Mouse (Mus musculus): Measurements from ENCODE around the gene Eomes. TPM values are rescaled to one million over a fixed set of nuclear protein-coding genes. Genes with fewer than 3 reads are reported as not detected.
A peak's percentile ranks its signal among the peaks of the same experiment; 100 is the strongest.

Gene Eomes
- polyA plus RNA-seq, 1 experiment from 2014 or later = 2.3 TPM

DNA sequence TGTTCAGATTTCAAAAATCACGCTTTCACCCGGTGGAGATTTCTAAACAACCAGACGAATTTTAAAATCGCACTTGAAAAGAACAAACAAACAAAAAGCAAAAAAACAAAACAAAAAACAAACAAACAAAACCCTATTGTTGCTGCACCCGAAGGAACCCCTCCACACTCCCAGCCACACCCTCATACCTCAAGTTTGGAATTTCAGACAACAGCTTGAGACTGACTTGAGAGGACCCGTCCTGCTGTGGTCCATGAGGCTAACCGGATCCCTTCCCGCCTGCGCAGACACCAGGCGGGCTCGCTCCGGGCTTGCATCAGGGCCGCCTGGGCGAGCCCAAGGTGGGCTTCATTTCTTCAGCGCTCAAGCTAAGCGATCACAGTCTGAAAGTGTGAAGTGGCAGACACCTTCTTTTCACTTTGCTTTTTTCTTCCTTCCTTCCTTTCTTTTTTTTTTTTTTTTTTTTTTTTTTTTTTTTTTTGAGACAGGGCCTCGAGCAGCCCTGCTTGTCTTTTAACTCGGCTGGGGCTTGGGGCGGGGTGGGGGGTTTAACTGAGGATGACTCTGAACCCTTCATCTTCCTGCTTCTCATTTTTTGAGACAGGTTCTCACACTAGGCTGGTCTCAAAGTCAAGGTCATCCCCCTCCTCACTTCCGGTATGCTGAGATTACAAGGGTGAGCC is 11.0 kb downstream of the Eomes start:
- H3K27ac ChIP-seq (replicated peaks) = no peak overlapping the region
- WGBS = under 1% methylated on average over 20 of the region's 20 CpGs
- peak overlapping the region; percentile 16 for H3K4me3 ChIP-seq
- no peak overlapping the region for H3K9ac ChIP-seq
- H3K27me3 ChIP-seq = peaks cover 53% of the 10 kb centered on the region
- H3K36me3 ChIP-seq = no peaks in the 10 kb centered on the region
- no peaks in the 10 kb centered on the region for H3K9me3 ChIP-seq
- no peak; the same call in 1 of the 2 replicates for ATAC-seq (ENCODE audit: low FRiP score, low read depth)
- peak overlapping the region; percentile 53 for H3K4me2 ChIP-seq
- H3K4me1 ChIP-seq (replicated peaks) = peaks cover 28% of the 10 kb centered on the region

DNA sequence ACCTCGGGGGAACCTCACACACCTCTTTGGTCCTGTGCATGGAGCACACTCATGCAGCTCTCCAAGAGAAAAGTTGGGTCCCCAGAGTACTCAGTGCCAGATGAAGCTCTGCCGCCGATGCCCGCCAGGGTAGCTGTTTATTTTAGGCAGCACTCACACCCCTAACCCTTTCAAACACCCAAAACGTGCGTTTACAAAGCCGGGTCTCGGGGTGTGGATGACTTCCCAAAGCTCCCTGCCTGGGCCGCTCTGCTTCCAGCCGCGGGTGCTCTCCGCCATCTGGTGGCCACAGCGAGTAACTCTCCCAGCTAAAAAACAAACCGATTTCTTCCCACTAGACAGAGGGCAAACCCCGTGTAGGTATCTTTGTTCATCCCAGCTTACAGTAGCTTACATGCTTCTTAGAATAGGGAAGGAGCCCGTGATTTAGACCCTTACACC is 11.6 kb downstream of the Eomes start:
- Histone ChIP-seq H3K4me3 (peak overlapping the region; percentile 16; the same call in 1 of the 2 replicates), H3K27me3 (peaks cover 48% of the 10 kb centered on the region), H3K36me3 (no peaks in the 10 kb centered on the region), H3K27ac (replicated peaks) (no peak overlapping the region), H3K4me1 (replicated peaks) (peaks cover 28% of the 10 kb centered on the region), H3K9ac (no peak overlapping the region), H3K9me3 (no peaks in the 10 kb centered on the region), H3K4me2 (peak overlapping the region; percentile 53)
- under 1% methylated on average over 16 of the region's 16 CpGs for WGBS
- peak; percentile 67 for ATAC-seq (ENCODE audit: low FRiP score, low read depth)

DNA sequence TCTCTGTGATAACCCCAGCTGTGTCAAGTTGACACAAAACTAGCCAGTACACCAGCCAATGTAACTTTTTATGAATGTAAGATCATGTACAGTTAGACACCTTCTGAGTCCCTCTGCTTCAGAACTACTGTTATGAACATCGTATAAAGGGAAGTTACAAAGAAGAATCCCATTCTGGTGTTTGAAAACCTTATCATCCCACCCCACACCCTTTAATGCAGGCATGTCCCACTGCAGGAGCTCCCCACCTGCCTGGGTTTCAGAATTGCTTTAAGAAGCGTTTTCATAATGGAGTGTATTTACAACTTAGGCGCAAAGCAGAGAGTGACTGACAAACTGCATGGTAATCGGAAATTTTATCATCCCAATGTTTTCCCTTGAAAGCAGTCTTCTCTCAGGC is 13.2 kb downstream of the Eomes start:
- peaks cover 32% of the 10 kb centered on the region for H3K27me3 ChIP-seq
- WGBS = 85% methylated on average over 4 of the region's 4 CpGs

DNA sequence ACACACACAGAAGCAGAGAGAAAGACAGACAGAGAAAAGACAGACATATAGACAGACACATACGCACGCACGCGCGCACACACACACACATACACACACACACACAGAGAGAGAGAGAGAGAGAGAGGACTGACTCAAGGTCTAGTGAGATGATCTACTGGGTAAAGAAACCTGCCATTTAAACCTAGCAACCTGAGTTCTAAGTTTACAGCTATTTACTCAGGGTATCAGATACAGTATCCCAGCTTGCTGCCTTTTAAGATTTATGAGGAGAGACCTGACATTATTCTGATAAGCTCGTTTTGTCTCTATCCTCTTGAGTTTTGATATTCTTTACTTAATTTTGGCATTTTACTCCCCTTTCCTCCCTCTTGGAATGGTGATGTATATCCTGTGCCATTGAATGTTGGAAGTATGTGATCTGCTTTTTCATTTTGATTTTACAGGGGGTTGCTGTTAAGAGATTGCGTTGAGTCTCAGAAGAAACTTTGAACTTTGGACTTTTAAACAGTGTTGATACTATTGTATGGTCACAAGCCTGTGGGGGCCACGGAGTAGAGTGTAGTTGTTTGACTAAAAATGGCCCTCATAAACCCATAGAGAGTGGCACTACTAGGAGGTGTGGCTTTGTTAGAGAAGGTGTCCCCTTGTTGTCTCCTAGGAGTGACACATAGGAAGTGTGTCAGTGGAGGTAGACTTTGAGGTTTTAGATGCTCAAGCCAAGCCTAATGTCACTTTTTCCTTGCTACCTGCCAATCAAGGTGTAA is 15.1 kb downstream of the Eomes start:
- no peaks in the 10 kb centered on the region for H3K36me3 ChIP-seq
- no peak overlapping the region for H3K9ac ChIP-seq
- 90% methylated on average over 8 of the region's 8 CpGs for WGBS
- peaks cover 12% of the 10 kb centered on the region for H3K4me1 ChIP-seq (replicated peaks)
- no peak overlapping the region for H3K4me2 ChIP-seq
- H3K4me3 ChIP-seq = no peak overlapping the region
- H3K27me3 ChIP-seq = peaks cover 23% of the 10 kb centered on the region
- no peak for ATAC-seq (ENCODE audit: low FRiP score, low read depth)
- H3K27ac ChIP-seq (replicated peaks) = no peak overlapping the region
- H3K9me3 ChIP-seq = no peaks in the 10 kb centered on the region

More for the DNA sequence above, 13.2 kb downstream of the Eomes start:
- H3K4me3 ChIP-seq = no peak overlapping the region
- peaks cover 28% of the 10 kb centered on the region for H3K4me1 ChIP-seq (replicated peaks)
- no peak overlapping the region for H3K9ac ChIP-seq
- no peaks in the 10 kb centered on the region for H3K36me3 ChIP-seq
- H3K27ac ChIP-seq (replicated peaks) = no peak overlapping the region
- H3K9me3 ChIP-seq = no peaks in the 10 kb centered on the region
- ATAC-seq (ENCODE audit: low FRiP score, low read depth) = no peak
- no peak overlapping the region for H3K4me2 ChIP-seq

DNA sequence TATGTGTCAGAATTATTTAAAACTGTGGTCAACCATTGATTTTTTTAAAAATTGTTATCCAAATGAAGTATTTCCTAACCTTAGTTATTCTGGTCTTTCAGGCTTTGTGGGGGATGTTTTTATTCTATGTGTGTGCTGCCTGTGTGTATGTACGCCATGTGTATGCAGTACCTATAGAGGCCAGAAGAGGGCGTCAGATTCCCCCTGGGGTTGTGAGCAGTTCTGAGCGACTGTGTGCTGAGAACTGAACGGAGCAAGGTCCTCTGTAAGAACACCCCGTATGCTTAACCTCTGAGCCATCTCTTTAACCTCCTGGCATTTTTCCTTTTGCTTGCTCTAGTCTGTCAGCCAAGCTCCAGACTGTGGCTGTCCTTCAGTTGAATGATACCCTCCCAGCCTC is 16.1 kb downstream of the Eomes start:
- Histone ChIP-seq H3K4me3 (no peak overlapping the region), H3K4me2 (no peak overlapping the region), H3K9ac (no peak overlapping the region), H3K9me3 (no peaks in the 10 kb centered on the region), H3K4me1 (replicated peaks) (peaks cover 3% of the 10 kb centered on the region), H3K27me3 (peaks cover 16% of the 10 kb centered on the region), H3K27ac (replicated peaks) (no peak overlapping the region), H3K36me3 (no peaks in the 10 kb centered on the region)
- no peak for ATAC-seq (ENCODE audit: low FRiP score, low read depth)
- WGBS = 91% methylated on average over 5 of the region's 5 CpGs

DNA sequence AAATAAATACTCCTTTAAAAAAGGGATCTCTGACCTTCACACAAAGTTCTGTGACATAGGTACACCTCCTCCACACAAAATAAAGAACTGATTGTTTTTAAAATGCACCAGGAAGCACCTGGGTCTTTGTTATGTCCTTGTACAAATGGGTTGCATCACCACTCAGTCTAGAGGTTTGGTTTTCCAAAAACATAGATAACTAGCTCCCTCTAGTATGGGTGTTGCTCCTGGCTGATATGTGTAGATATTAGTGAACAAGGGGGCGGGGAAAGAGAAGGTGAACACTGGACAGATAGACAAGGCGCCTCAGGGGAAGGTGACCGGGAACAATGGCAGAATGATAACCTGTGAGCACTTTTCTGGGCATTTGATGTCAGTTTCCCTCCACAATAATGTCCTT is 17.9 kb downstream of the Eomes start:
- Histone ChIP-seq H3K9ac (no peak overlapping the region), H3K36me3 (no peaks in the 10 kb centered on the region), H3K4me1 (replicated peaks) (no peaks in the 10 kb centered on the region), H3K4me2 (no peak overlapping the region), H3K27me3 (peaks cover 13% of the 10 kb centered on the region; the same call in 1 of the 2 replicates), H3K4me3 (no peak overlapping the region), H3K9me3 (no peaks in the 10 kb centered on the region), H3K27ac (replicated peaks) (no peak overlapping the region)
- 88% methylated on average over 3 of the region's 3 CpGs for WGBS
- ATAC-seq (ENCODE audit: low FRiP score, low read depth) = no peak

DNA sequence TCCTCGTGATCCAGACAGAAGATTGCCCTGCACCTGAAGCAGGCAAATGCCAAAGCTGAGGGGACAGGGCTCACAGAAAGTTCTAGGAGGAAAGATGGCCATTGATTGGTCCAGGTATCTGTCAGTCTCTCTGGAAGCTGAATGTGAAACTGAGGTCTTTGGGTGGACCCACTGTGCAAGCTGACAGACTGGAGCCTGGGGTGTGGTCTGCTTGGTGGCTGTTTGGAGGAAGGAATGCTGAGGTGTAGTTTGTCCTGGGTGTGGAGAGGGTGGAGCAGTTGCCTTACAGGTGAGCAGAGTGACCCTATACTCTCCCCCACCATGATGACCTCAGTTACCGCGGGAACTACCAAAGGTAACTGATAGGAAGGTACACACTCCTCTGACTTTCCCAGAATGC is 18.9 kb downstream of the Eomes start:
- Histone ChIP-seq H3K27ac (replicated peaks) (no peak overlapping the region), H3K4me3 (no peak overlapping the region), H3K4me1 (replicated peaks) (no peaks in the 10 kb centered on the region), H3K36me3 (no peaks in the 10 kb centered on the region), H3K9me3 (no peaks in the 10 kb centered on the region), H3K9ac (no peak overlapping the region), H3K4me2 (no peak overlapping the region), H3K27me3 (peaks cover 4% of the 10 kb centered on the region; the same call in 1 of the 2 replicates)
- ATAC-seq (ENCODE audit: low FRiP score, low read depth) = no peak
- WGBS = 89% methylated on average over 3 of the region's 3 CpGs

DNA sequence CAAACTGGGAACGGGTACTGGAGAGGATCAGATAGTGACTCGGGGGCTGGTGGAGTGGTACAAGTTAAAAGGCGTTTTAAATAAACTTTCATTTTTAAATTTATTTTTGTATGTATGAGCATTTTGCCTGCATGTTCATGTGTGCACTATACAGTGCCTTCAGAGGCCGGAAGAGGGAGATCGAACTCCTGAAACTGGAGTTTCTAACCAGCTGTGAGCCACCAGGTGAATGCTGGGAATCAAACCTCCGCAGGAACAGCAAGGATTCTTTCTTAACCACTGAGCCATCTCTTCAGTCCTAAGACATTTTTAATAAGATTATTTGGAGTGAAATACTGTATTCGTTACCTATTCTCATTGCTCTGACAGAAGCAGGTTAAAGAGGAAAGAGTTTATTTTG is 20.0 kb downstream of the Eomes start:
- Histone ChIP-seq H3K9ac (no peak overlapping the region), H3K4me3 (no peak overlapping the region), H3K4me2 (no peak overlapping the region), H3K27me3 (no peaks in the 10 kb centered on the region), H3K36me3 (no peaks in the 10 kb centered on the region), H3K4me1 (replicated peaks) (no peaks in the 10 kb centered on the region), H3K27ac (replicated peaks) (no peak overlapping the region), H3K9me3 (no peaks in the 10 kb centered on the region)
- 69% methylated on average over 7 of the region's 7 CpGs for WGBS
- ATAC-seq (ENCODE audit: low FRiP score, low read depth) = no peak

DNA sequence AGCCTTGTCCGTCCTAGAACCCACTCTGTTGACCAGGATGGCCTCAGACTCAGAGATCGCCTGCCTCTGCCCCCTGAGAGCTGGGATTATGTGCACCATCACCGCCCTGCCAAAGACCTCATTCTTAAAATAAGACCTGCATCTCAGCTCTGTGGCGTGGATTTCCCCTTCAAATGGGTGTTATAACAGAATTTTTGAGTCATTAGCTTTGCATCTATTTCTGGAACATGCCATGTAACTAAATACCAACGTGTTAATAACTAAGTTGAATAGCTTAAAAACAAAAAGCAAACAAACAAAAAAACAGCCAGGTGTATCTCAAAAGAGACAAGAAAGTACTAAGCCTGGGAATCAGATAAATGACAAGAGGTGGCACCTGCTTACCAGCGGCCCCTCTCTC is 23.0 kb downstream of the Eomes start:
- Histone ChIP-seq H3K27ac (replicated peaks) (no peak overlapping the region), H3K4me1 (replicated peaks) (peaks cover 6% of the 10 kb centered on the region; the same call in 1 of the 2 replicates), H3K36me3 (no peaks in the 10 kb centered on the region), H3K27me3 (no peaks in the 10 kb centered on the region), H3K4me2 (no peak overlapping the region), H3K4me3 (no peak overlapping the region), H3K9me3 (no peaks in the 10 kb centered on the region), H3K9ac (no peak overlapping the region)
- no peak for ATAC-seq (ENCODE audit: low FRiP score, low read depth)
- WGBS = 74% methylated on average over 6 of the region's 6 CpGs

DNA sequence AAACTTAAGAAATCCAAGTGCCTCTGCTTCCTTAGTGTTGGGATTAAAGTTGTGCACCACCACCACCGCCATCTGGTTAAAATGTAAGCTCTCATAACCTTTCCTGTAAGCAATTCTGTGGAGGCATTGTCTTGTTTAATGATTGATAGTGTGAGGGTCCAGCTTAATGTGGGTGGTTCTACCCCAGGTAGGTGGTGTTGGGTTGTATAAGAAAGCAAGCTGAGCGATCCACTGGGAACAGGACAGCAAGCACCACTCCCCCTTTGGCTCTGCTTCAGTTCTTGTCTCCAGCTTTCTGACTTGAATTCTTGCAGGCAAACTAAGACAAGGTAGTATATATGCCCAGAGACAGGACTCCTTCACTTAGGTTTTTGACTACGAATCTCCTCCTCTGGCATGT is 26.6 kb downstream of the Eomes start:
- Histone ChIP-seq H3K4me3 (no peak overlapping the region), H3K27ac (replicated peaks) (no peak overlapping the region), H3K9me3 (no peaks in the 10 kb centered on the region), H3K4me2 (no peak overlapping the region), H3K9ac (no peak overlapping the region), H3K4me1 (replicated peaks) (peaks cover 27% of the 10 kb centered on the region), H3K36me3 (no peaks in the 10 kb centered on the region), H3K27me3 (no peaks in the 10 kb centered on the region)
- no peak for ATAC-seq (ENCODE audit: low FRiP score, low read depth)
- WGBS = 89% methylated on average over 3 of the region's 3 CpGs

DNA sequence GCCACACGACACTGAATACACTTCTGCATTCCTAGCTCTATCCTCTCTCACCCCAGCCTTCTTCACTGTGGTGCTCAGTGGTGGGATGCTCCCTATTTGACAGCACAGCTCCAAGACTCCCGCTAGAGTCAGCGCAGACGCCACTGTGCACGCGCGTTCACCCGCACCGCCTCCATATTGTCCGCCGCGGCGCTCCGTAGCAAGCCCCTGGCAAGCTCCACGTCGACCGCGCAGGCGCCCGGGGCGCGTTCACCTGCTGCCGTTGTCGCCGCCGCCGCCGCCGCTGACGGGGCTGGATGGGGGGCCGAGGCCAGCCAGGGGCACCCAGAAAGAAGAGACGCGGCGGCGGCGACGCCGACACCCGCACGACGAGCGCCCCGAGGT is 28.0 kb downstream of the Eomes start, which contains the start of gene Golga4:
TSS of gene Golga4 (plus strand) at position 248 of the 384 bp plus-strand sequence.
- H3K4me1 ChIP-seq (replicated peaks) = peaks cover 27% of the 10 kb centered on the region
- H3K36me3 ChIP-seq = no peaks in the 10 kb centered on the region
- H3K4me3 ChIP-seq = peak within 1 kb of the TSS; percentile 83
- under 1% methylated on average over 43 of the region's 43 CpGs for WGBS
- H3K9me3 ChIP-seq = no peaks in the 10 kb centered on the region
- H3K27ac ChIP-seq (replicated peaks) = peak within 1 kb of the TSS; percentile 81
- H3K4me2 ChIP-seq = peak within 1 kb of the TSS; percentile 98
- H3K9ac ChIP-seq = peak within 1 kb of the TSS; percentile 89
- peak; percentile 92 for ATAC-seq (ENCODE audit: low FRiP score, low read depth)
- no peaks in the 10 kb centered on the region for H3K27me3 ChIP-seq

Data from hindbrain, embryonic 15.5 days (tissue).